Mouse (Mus musculus) lung, adult 2 months (tissue): Measurements from ENCODE around the gene Dhx33.

Source experiments
- CTCF ChIP-seq: fragments of 200-500 bp; IDR thresholded peaks from 2 replicates; pipeline ENCODE4 v1.5.1; 2011; ENCODE audit warnings: mild to moderate bottlenecking, low read length, control low read depth; ENCODE audit not compliant: insufficient read depth
- POLR2A ChIP-seq: fragments of 200-500 bp; IDR thresholded peaks from 2 replicates; pipeline ENCODE4 v1.6.1; 2011; ENCODE audit warnings: low read depth, mild to moderate bottlenecking, control low read depth, low read length, borderline replicate concordance; ENCODE audit errors: extremely low read depth

- no peak for TF ChIP-seq POLR2A
- no peak for TF ChIP-seq CTCF
Observed at GRCm38 (mm10) chr11:70982030-70982429, 22.2 kb downstream of the Dhx33 start.
